Mouse (Mus musculus) kidney, postnatal 4 days (tissue): ENCODE data around the gene Tagln3.
A peak's percentile ranks its signal among the peaks of the same experiment; 100 is the strongest.

ENCODE experiments used
- DNase-seq, 2 experiments: peaks; one replicate each; pipeline ENCODE4 v3.0.0; 2021; ENCODE audit warnings: mixed read lengths in 2 of 2

Tagln3 gene

DNA sequence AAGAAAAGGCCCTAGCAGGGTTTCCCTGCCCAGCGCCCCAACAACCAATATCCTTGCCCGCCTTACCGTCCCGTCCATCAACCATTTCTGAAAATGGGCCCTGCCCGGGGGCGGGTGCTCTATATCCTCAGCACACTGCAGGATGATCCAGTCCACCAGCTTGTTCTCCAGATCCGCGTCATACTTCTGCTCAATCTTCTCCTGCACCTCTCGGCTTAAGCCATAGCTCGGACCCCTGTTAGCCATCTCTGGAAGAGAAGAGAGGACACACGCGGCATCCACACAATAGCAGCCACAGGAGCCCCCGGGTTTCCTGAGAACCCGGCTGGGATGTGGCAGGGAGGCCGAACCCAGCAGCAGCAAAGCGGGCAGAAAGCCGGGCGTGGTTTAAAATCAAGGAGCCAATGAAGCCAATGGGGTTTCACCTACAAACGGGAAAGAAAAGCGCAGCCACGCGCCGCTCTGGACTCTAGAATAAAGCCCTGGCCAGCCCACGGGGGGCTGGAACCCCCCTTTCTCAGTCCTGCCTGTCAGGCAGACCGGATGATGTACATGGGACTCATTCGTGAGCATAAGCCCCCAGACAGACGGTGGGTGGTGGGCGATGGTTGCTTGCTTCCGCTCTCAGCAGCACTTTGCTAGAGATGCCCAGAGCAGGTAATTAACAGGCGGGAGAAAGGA is at the start of gene Tagln3:
Gene Tagln3, minus strand, starts transcription at position 548 of the 681 bp plus-strand sequence.
- peak; percentile 46 to 61 for DNase-seq

DNA sequence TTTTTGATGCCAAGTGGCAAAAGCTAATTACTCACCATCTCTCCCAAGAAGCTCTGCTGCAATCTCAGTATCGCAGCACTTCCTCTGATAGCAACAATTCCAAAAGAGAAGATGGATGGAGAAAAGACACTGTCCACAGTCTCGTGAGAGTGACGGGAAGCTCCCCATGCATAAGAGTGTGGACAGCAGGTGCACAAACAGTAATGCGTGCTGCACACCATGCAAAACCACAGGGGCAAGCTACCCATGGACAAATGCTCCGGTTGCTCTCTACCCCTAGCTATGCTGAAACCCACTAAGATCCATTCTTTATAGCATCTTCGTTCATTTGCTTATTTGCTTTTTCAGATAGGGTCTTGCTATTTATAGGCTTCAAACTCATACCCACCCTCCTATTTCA is 46.5 kb upstream of the Tagln3 start:
- no peak for DNase-seq

DNA sequence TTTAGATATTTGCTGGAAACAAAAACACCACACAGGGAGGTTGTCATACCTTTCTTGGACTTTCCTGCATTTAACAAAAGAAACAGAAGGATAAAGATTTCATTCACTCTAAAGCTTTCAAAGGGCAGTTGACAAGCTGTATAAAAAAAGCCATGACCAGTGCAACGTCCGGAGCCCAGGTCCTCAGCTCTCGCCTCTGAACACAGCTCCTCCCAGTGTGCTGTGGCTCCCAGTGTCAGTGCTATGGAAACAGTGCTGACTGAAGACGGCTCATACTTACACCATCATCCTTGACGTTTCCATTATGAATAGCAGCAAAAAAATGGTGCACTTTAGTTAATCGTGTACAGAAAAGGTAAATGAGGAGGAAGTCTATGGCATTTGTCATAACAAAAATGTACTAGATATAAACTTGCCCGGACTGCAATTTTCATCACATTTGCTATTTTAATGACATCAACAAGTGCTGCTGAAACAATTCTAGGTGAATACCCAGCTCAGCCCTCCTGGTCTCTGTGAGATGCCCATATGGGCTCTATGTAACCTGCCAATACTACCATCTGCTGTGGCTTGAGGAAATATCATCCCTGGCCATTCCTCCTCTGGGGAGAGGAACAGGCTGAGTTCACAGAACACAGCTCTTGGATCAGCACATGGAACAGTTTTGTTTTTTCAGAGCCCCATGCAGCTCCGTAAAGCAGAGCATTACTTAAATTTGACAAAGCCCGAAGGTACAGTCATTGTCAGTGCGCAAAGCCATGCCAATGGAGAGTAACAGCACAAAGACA is 43.6 kb upstream of the Tagln3 start:
- no peak for DNase-seq

DNA sequence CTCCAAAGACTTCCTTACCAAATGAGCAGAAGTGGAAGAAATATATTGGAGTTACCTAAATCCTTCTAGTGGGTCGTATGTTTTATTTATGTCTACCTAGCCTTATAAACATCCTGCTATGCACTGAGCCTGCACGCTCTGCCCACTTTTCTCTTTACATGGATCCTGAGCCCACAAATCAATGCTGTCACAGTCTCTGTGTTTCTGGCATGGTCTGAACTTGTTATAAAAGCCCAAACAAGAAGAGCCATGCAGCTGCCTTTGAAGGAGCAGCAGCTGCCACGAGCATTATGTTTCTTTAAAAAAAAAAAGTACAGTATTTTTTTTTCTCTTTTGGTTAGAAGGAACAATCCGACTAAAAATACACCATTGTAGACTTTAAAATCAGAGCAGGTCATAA is 43.0 kb upstream of the Tagln3 start:
- DNase-seq: no peak

DNA sequence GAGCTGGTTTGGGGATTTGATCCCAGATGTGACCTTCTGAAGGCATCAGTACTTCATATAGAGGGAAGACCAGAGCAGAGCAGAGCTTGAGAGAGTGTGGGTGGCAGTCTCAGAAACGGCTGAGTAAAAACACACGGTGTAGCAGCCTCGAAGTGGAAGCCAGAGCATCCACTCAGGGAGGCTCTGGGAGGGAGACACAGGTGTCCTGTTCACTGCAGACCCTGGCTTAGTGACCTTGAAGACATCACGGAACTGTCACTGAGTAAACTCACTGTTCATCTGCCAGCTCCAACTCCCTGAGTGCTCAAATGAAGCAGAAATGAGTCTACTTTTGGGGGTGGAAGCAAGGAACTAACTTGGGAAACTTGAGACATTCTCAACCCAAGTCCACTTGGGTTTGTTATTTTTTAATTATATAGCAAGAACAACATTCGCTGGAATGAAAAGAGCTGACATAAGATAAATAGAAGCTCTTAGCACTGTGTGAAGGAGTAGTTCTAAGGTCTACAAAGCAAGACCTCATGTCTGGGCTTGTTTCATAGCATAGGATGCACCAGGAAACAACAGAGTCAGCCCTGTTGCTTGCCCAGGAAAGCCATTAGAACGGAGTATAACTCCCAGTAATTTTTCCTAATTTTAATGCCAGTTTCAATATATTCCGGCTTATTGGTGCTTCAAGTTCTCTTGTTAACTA is 41.5 kb upstream of the Tagln3 start:
- DNase-seq: peak in 1 of 2 experiments; percentile 9

DNA sequence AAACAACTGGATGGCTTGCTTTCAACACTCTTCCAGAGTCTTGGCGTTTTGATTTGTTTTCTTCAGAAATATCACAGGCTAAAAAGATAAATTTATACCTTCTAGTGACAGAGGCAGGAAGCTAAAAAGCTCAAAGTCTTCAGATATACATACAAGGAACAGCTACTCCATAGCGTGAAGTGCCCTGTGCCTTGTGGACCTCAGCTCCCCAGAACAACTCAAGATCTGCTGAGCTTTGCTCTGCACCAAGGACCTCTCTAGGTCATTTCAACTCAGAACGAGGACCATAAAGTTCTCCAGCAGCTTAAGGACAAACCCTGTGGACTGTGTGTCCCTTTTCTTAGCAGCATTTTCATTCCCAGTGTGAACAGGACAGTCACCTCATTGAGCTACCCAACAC is 40.7 kb upstream of the Tagln3 start:
- no peak for DNase-seq

DNA sequence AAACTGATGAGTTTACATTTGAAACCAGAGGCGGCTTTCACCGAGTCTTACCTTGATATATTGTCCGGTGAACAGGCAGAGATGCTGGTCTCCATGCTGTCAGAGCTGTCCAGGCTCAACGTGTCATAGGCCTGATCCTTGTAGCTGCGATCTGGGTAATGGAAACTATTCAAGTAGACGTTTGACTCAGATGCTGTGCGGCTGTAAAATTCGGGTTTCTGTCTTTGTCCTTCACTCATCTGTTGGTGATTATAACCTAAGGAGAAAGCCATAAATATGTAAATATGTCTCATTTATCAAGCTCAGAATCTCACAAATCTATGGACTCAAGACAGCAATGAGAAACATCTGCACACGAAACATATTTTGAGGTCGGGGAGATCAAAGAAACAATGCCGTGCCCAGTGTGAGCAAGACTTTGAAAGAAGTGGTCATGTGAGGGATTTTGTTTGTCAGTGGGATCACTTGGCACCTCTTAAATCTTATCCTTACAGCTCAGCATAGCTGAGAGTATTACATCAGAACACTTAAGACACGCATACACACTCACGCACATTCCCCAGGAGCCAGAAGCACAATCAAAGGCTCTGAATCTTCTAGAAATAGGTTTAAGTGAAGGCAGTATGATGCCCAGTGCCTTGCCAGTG is 38.6 kb upstream of the Tagln3 start:
- no peak for DNase-seq

DNA sequence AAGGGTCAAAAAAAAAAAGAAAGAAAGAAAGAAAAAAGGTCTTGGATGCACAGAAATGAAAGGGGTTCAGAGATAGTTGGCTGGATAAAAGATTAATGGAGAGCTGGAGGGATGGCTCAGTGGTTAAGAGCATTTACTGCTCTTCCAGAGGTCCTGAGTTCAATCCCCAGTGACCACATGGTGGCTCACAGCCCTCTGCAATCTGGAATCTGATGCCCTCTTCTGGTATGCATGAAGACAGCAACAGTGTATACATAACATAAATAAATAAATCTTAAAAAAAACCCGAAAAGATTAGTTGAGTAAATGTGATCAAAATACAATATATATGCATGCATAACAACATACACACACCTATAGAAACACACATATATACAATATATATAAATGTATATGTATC is 37.0 kb upstream of the Tagln3 start:
- no peak for DNase-seq

DNA sequence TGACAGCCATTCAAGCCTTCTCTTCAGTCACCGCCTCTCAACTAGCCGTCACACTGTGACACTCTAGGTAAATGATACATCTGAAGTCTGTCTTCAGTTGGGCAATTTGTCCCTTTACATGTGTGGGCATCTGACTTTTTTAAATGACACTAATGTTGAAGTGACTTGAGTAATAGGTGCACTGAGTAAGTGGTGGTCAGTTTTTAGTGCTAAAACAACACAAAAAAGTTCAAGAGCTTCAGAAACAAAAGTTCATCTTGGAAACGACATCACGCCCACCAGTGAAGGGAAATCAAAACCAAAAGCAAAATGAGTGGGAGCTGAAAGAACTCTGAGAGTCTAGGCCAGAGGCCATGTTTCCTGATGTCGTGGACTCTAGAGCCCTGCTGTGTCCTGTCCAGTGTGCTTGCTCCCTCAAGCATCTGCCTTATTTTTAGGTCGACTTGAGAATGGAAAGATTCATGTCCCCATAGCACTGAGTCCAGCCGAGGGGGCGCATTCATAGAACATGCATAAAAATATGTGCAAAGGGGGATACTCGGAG is 34.4 kb upstream of the Tagln3 start:
- DNase-seq: no peak

DNA sequence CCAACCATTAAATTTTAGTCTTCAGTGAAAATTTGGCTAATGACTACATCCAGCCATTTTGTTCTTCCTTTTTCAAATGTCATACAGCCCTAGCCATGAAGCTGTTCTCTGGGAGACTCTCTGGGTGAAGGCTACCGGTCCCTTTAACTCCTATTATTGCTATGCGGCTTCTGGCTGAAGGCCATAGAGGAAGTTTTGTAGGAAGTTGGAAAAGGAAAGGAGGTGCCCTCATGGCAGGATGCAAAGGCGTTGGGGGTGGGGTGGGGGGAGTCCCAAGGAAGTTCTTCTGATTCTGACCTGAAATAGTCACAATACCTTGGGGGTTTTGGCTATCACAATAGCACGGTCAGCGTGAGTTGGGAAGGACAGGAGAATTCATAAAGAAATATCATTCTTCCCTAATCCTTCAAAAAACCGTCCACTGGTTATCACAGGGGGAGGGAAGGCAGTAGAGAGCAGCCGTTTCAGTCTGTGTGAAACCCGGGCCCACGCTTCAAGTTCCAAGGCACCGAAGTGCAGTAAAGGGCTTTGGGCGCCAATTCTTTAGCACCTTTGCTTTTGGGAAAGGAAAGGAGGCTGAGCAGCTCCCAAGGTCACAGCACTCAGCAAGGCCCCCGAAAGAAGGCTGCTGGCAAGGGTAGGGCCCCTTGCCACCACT is 33.1 kb upstream of the Tagln3 start:
- DNase-seq: peak; percentile 58 to 72

DNA sequence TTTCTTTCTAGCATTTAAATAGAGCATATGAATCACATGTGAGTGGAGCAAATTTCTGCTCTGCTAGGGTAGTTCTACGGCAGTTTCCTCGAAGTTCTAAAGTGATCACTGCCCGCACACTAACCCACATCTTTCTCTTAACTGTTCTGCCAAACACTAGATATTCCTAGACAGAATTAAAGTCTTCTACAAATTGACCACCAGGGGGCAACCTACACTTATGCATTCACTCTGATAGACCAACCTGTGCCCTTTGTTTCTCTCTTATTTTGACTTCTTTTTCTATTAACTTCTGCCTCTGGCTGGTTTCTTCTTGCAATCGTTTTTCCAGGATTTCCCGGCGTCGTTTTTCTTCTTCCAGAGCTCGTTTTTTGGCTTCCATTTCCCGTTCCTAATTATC is 32.4 kb upstream of the Tagln3 start:
- DNase-seq: no peak

DNA sequence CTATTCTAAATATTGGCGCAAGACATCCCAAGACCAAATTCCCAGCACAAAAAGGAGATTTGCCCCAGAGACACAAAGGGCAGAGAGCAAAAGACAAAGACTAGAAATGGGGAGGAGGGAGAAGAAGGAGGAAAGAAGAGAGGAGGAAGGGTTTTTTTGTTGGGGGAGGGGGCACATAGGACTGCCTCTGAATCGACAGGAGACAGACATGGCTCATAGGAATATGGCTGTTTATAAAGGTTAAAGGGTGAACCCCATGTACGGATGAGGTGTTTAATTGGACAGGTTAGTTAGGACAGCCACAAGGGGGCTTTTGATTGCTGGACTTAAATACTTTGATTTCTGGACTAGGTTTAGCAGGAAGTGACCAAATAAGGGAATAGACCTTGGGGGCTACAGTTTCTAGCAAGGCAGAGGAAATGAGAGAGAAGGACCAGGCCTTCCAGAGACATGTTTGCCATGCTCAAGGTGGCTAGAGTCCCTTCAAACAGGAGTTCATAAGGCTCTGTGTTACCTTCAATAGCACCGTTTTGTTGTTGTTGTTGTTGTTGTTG is 19.3 kb upstream of the Tagln3 start:
- no peak for DNase-seq

DNA sequence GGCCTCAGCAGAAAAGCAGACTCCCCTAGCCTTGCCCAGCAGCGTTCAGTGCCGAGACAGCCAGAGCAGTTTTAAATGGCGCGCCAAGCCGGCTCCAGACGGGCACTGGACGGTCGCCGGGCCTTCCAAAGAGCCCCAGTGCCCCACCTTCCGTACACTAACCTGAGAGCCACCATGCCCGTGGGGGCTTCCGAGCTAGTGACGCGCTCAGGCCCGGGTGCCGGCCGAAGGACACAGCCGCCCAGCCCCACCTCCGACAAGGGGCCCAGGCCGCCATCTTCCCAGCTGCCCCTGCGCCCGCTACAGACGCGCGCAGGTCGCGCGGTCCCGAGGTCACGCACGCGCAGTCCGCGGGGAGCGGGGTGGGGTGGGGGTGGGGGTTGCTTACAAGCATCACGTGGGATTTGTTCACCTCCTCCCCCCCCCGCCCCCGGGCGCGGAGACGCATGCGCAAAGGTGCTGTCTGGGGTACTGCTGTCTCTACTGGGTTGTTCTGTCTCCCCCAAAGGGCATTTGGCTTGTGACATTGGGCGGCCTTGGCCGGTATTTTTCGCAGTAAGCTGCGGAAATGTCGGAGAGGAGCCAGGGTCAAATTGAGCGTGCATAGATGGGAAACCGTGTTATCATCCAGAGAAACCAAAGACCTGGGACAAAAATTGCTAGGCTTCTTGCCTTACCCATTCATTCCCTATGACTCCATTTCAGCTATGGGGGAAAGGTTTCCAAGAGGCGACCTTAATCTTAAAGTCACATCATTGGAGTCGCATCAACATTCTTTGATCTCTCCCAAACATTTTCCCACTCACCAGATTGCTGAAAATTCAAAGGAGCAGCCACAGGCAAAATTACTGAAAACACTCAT is 18.4 kb upstream of the Tagln3 start, which contains the start of gene Abhd10:
Gene Abhd10, minus strand, starts transcription at position 341 of the 862 bp plus-strand sequence.
- DNase-seq: peak; percentile 99

DNA sequence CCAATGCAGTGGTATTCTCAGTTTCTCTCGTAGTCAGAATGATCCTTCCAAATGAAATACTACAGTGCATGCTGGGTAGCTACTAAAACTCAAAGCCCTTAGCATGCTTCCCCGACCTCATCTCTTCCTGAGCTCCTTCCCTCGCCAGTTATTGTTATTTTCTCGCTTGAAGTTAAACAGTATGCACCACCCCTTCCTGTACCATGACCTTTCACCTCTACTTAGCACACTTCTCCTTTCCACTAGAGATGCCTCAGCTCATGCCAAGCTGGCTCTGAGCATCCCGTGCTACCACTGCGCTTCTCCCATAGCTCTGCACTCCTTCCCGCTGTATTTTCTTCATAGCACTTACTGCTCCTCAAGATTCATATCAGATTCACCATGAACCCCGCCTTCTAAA is 13.5 kb upstream of the Tagln3 start:
- DNase-seq: no peak

DNA sequence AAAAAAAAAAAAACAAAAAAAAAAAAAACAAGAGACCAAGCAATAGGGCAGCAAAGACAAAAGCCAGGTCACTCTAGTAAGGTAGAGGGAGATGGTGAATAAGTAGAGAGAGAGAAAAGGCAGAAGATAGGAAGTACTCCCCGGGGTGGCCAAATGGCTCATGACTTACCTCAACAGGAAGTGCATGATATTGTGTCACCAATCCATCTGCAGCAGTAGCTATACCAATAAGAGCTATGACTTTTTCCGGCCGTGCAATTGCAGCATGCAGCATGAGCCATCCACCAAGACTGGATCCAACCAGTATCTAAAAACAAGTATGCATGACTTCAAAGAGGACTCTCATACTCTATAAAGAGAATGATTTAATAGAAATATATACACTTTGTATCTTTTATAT is 12.3 kb upstream of the Tagln3 start:
- no peak for DNase-seq

DNA sequence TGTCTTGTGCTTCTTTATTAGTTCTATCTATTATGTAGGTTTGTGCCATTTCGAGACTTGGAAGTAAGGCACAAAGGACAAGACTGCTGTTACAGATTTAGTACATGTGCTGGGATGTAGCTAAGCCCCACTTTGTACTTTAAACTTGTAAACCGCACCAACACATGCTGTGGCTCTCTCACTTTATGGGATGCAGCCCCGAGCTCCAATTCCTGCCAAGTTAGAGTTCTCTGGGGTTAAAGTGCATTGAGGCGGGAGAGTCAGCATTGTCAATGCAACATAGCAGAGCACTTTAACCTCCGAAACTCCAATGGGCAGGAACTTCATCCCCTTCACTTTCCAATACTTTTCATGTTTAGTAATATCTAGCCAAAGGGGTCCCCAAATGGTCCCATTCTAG is 4.8 kb upstream of the Tagln3 start:
- no peak for DNase-seq

DNA sequence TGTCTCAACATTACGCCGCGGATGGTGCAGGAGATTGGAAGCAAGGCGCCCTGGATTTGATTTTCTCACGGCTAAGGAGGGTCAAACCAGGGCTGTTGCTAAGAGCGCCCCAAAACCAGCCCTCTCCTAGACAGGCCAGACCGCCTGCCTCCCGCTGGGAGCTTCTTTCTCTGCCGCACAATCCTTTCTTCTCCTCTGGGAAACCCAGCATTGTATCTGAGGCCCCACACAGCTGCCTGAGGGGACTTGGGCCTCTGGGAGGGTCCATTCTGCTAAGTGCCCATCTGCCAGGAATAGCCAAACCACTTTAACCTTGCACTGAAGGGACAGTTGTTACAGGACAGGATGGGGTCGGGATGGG is 314 bp upstream of the Tagln3 start:
- no peak for DNase-seq

DNA sequence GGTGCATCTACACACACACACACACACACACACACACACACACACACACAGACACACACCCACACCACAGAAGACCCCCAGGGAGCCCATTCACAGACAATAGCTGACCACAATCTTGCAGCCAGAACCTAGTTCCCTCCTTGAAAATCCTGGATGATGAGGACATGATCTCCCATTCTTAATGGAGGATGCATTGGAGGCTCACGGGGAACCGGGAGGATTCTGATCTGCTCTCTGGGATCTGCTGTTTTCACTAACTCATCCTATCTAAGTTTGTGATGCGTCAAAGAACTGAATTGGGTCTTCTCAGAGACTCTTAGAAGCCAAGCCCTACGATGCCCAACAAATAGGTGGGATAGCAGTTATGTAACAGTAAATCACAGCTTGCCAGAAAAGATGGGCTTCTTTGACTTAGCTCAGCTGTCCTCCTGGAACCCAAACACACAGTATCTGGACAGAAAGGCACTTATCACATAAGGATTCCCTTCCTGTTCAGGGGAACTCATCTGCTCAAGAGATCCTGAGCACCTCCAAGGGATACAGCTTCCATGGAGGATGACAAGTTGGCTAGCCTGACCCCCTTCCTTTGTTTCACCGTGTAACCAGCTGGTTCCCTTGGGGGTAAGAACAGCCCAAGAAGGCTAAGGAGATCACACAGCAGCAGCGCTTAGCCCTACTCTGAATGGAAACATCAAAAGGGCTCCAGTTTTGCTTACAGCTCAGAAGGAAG is 1.1 kb downstream of the Tagln3 start:
- DNase-seq: no peak

DNA sequence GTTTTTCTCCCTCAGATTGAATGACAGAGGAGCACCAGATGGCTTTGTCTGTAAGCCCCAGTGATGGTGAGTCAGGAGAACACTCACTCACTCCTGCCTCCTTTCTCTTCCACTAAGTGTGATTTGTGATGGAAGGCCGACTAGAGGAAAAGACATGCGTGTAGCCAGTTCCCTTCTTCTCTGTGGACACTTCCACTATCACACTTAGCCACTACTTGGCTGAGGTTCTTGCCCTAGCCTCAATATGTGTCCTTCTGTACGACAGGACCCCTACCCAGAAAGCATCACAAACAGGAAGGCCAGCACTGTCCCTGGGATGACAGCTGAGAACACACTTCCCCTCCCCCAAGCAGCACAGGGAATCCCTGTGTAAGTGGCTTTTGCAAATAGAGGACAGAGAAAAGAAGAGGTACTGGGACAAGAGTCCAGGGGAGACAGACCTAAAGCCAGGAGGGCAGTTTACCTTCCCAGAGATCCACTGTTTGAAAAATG is 1.9 kb downstream of the Tagln3 start:
- no peak for DNase-seq

DNA sequence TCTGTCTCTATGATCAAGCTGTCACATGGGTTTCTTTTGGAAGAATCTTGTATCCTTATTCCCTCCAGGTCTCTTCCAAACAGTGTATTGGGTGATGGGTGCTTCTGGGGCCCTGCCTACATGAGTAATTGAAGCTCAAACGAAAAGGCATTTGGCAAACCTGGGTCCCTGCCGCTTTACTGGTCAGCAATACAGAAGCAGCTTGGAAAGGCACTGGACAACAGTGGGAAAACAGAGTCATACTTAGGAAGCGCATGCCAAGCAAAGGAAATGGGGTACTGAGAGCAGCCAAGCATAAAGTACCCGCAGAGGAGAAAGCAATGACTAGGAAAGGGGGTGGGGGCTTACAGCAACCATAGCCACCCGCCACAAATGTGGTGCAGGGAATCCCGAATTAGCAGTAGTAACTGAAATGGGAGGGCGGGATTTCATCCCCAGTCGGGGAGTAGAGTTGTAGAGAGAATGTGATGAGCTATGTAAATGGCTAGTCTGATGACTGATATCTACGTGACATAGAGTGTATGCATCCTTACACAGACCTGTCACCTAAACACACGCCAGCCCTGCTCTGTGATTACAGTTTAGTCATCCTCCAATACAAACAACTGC is 4.3 kb downstream of the Tagln3 start:
- no peak for DNase-seq
